Mouse (Mus musculus) embryonic fibroblast, embryonic 13.5 days (primary cell): Measurements from ENCODE around the gene Pdia5. TPM values are rescaled to one million over a fixed set of nuclear protein-coding genes. Genes with fewer than 3 reads are reported as not detected.

Source experiments
- H3K27ac ChIP-seq: 2 replicates; pipeline ENCODE4 v1.5.1; 2012; ENCODE audit warnings: low read length, control low read depth, inconsistent platforms; ENCODE audit not compliant: insufficient read depth
- H3K4me1 ChIP-seq: 2 replicates; pipeline ENCODE4 v1.6.1; 2011; ENCODE audit warnings: low read length; ENCODE audit not compliant: control insufficient read depth, insufficient read depth
- H3K4me3 ChIP-seq: 2 replicates; pipeline ENCODE4 v1.5.1; 2011; ENCODE audit warnings: mild to moderate bottlenecking, control low read depth, low read length; ENCODE audit not compliant: insufficient read depth
- CTCF ChIP-seq: IDR thresholded peaks from 2 replicates; pipeline ENCODE4 v1.5.1; 2011; ENCODE audit warnings: mild to moderate bottlenecking, control low read depth, low read length, moderate library complexity, borderline replicate concordance; ENCODE audit not compliant: insufficient read depth
- POLR2A ChIP-seq: IDR thresholded peaks from 2 replicates; pipeline ENCODE4 v1.6.1; 2011; ENCODE audit warnings: low read depth, mild to moderate bottlenecking, control low read depth, low read length, moderate library complexity
- polyA plus RNA-seq: library from polyadenylated mRNA; stranded (reverse); fragments of >200 nt; gene quantifications from 2 replicates; pipeline ENCODE4 v1.2.4, GENCODE M21; 2011; ENCODE audit warnings: low read depth; ENCODE audit not compliant: missing spikeins, insufficient read length

The Pdia5 gene
- polyA plus RNA-seq, 1 experiment, result 96.7 TPM

DNA sequence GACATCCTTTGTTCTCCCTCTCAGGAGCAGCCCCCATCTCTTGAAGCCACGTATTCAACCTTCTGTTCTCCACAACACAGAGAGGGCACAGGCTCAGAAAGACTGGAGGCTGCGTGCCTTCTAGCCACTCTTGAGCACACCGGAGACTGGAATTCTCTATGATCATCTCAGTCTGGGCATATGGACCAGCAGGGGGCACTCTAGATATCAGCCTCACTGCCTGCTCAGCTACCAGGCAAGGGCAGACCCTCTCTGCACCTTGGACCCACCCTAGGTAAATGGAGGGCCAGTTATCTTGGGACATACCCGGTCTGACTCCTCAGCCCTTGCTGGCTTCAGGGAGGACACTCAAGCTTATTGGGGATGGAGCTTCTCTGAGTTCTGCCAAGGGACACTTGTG is 68.5 kb downstream of the Pdia5 start:
- TF ChIP-seq POLR2A, result no peak
- TF ChIP-seq CTCF, result peak; percentile 51; the same call in 1 of the 2 replicates
- Histone ChIP-seq H3K4me1 (no peaks in the 10 kb centered on the region), H3K4me3 (no peak overlapping the region), H3K27ac (no peak overlapping the region)

DNA sequence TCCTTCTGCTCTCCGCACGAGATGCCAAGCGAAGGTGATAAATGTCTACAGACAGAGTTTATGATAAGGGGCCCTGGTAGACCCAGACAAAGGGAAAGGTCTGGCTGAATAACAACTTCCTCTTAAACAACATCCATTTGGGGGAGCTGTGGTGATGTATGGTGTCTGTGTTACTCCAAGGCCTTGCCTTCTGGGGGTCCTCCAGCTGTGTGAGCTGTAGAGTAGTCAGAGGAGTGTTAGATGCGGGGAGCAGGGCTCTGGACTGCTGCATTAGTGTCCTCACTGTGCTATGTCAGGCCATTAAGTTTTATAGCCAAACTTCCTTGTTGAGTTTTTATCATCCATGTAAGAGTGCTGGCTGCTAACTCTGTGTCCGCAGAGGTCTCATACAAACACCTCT is 76.1 kb downstream of the Pdia5 start:
- H3K4me3 ChIP-seq, result no peak overlapping the region
- no peaks in the 10 kb centered on the region for H3K4me1 ChIP-seq
- H3K27ac ChIP-seq, result no peak overlapping the region
- TF ChIP-seq POLR2A (no peak), CTCF (no peak)

DNA sequence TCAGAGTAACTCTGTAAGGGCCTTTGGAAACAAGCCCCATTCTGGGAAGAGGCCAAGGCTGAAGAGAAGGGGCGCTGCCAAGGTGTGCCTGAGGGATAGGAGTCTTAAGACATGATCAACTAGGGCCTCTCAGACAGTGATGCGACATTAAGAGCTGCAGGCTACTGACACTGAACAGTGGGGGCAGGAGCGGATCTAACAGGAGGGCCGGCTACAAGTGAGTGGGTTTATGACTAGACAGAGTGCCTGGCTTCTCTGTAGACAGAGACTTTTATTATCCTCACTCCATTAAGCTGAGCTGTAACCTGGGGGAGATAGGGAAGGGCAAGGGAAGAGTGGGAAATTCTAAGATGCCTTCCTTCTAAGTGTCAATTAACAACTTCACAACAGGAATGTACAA is 84.0 kb downstream of the Pdia5 start:
- no peak for TF ChIP-seq CTCF
- TF ChIP-seq POLR2A, result no peak
- Histone ChIP-seq H3K4me3 (no peak overlapping the region), H3K27ac (no peak overlapping the region), H3K4me1 (peaks cover 5% of the 10 kb centered on the region; the same call in 1 of the 2 replicates)

DNA sequence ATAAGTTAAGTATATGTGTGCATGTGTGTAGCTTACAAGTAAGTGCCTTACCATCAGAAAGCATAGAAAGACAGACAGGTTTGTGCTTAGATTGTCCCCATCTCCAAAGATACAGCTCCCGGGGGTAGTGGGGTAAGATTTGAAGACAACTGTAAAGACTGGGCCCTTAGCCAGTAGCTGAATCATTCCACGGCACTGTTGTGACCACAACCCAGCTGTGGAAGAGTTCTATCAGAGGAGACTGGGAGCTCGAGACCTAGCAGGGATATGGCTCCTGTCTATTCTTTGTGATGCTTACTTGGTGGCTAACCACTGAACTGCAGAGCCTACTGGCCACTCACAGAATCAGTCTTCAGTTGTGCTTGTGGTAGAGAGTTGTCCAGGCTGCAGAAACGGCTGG is 84.5 kb downstream of the Pdia5 start:
- TF ChIP-seq POLR2A (no peak), CTCF (no peak)
- no peak overlapping the region for H3K4me3 ChIP-seq

DNA sequence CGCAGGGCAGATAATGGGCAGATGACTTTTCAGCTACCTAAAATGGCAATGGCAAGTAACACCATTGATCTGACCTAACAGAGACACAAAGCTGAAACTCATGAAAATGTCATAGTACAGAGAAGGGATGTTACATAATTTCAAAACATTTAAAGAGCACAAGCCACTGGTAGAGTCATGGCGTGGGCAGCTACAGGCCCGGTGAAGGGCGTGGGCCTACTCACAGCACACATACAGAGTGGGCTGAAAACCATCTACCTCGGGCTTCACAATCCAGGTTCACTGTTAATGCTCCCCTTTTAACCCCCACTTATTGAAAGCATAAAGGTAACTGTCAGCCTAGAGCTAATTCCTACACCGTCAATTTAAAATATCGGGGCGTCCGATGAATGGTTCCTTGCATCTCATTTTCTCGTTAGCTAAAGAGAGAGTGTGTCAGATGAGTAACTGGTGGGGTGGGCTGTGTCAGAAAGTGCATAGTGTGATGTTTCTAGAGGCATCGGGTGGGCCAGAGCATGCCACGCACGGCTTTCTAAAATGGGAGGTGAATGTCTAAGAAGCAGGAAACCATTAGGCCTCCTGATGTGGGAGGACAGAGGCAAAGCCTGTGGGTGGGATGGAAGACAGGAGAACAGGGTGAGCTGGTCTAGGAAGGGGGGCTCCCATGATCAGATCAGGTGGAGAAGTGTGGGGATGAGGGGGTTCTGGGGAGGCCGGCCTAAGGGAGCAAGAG is 85.2 kb downstream of the Pdia5 start:
- Histone ChIP-seq H3K4me1 (peaks cover 5% of the 10 kb centered on the region; the same call in 1 of the 2 replicates), H3K4me3 (no peak overlapping the region), H3K27ac (no peak overlapping the region)
- TF ChIP-seq POLR2A, result no peak
- TF ChIP-seq CTCF, result no peak

More for the DNA sequence above, 84.5 kb downstream of the Pdia5 start:
- H3K4me1 ChIP-seq, result peaks cover 5% of the 10 kb centered on the region; the same call in 1 of the 2 replicates
- no peak overlapping the region for H3K27ac ChIP-seq

DNA sequence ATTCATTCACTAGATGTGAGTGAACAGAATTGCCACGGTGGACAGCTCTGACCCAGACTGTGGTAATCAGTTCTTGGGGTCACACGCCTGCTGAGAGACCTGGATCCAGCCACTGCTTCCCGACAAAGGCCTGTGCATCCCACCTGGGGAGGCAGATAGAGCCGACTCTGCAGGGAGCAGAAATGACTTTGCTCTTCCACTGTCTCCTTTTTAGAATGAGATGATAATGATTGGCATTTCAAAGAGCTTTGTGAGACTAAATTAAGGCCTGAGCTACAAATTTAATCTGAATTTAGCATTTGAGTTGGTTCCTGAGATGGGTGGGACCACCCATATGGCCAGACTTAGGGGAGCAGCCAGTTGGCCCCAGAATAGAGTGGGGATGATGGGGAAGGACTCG is 85.8 kb downstream of the Pdia5 start:
- Histone ChIP-seq H3K4me1 (peaks cover 5% of the 10 kb centered on the region; the same call in 1 of the 2 replicates), H3K4me3 (no peak overlapping the region), H3K27ac (no peak overlapping the region)
- no peak for TF ChIP-seq CTCF
- no peak for TF ChIP-seq POLR2A

DNA sequence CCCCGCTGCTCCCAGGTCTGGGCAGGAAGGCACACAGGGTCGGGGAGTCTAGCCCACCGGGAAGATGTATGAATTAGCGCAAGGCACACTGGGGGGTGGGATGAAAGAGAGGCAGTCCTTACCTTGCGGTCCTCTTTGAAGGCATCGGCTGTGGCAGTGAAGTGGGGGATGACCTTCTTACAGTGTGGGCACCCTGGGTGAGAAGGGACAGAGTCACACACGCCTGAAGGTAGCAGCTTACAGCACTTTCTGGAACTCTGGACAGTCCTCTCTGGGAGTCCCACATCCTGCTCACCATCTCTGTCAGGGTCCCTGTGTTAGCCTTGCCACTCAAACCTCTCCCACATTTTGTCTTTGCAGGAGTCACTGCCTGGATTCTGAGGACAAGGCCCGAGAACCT is 86.8 kb downstream of the Pdia5 start:
- TF ChIP-seq POLR2A (no peak), CTCF (no peak)
- peaks cover 5% of the 10 kb centered on the region; the same call in 1 of the 2 replicates for H3K4me1 ChIP-seq
- H3K27ac ChIP-seq, result no peak overlapping the region
- H3K4me3 ChIP-seq, result no peak overlapping the region

DNA sequence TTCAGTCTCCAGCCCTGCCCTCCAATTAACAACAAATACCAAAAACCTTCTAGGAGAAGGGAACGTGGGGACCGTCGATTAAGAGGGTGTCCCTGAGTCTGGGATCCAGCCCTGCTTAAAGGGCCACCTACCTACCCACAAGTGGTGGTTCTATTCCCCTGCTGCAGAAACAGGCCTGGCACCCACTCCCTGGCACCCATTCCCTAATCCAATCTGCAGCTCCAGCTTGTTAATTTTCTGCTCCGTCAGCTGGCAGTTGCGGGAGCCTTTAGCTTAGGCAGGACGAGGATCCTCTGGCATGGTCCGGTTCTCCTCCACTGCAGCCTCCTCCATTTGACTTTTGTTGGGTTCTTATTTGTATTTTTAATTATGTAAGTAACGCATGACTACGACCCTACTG is 87.3 kb downstream of the Pdia5 start:
- TF ChIP-seq POLR2A (no peak), CTCF (no peak)
- H3K4me3 ChIP-seq, result no peak overlapping the region
- peaks cover 5% of the 10 kb centered on the region; the same call in 1 of the 2 replicates for H3K4me1 ChIP-seq
- H3K27ac ChIP-seq, result no peak overlapping the region

DNA sequence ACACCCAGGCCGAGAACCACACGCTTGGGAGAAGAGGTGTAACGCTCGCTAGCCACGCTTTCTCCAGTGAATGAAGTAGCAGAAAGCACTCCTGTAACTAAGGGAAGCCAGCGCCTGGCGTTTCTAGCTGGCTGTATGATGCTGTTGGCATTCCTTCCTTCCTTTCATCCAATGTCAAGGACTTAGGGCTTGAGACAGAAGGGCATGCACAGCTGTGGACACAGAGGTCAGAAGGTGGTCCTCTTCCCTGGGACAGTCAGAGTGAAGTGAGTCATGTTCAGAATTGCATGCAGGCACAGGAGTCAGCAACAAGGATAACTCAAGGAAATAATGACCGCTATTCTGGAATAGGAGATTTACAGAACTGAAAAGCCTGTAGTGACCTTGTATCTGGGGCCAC is 97.9 kb downstream of the Pdia5 start:
- no peak for TF ChIP-seq POLR2A
- TF ChIP-seq CTCF, result no peak

DNA sequence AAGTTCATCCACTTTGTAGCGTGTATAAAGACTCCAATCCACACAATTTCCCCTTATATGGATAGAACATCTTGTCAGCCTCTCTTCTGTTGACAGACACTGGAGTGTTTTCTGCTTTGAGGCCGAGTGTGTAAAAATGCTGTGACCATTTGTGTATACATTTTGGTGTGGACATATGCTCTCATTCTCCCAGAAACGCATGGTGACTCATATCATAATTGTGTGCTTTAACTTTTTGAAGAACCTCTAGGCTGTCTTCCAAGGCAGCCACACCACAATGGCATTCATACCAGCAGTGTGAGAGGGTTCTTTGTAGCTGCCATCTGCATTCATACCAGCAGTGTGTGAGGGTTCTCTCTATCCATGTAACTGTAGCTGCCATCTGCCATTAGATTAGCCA is 105.0 kb downstream of the Pdia5 start:
- H3K27ac ChIP-seq, result peak overlapping the region; percentile 67
- H3K4me3 ChIP-seq, result no peak overlapping the region
- TF ChIP-seq CTCF (no peak), POLR2A (no peak)
- H3K4me1 ChIP-seq, result no peaks in the 10 kb centered on the region; the same call in 1 of the 2 replicates

More for the DNA sequence above, 97.9 kb downstream of the Pdia5 start:
- no peak overlapping the region for H3K27ac ChIP-seq
- H3K4me1 ChIP-seq, result no peaks in the 10 kb centered on the region
- H3K4me3 ChIP-seq, result no peak overlapping the region

DNA sequence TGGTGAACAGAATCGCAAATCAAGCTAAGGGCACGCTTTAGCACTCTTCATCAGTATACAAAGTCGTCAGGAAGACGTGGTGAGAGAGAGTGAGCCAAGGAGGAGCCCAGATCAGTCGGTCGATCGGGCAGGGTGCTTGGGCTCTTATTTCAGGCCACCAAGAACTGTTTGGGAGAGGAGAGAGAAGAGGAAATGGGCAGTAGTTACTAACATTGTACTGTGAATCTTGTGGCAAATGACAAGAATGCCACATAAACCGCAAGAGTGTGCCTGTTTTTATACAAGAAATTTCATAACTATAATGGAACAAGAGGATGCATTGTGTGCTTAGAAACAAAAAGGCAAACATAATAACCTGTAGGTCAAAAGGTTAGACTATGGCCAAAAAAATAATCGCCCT is 110.6 kb downstream of the Pdia5 start:
- H3K27ac ChIP-seq, result no peak overlapping the region
- H3K4me1 ChIP-seq, result no peaks in the 10 kb centered on the region
- TF ChIP-seq POLR2A, result no peak
- TF ChIP-seq CTCF, result no peak
- H3K4me3 ChIP-seq, result no peak overlapping the region
